Mouse (Mus musculus) E14TG2a.4 (cell line): ENCODE results near the gene 1700030J22Rik.

ENCODE experiments used
- CTCF ChIP-seq: conservative IDR thresholded peaks from 2 replicates; pipeline ENCODE4 v1.5.1; 2014; ENCODE audit warnings: low read length
- NANOG ChIP-seq: IDR thresholded peaks from 2 replicates; pipeline ENCODE4 v1.6.1; 2014; ENCODE audit warnings: borderline replicate concordance, low read length, mixed read lengths
- POU5F1 ChIP-seq: IDR thresholded peaks from 2 replicates; pipeline ENCODE4 v1.6.1; 2014; ENCODE audit warnings: low read length, borderline replicate concordance

GRCm38 (mm10) chr8:116978631-116979256 lies at the start of gene 1700030J22Rik:
- TF ChIP-seq CTCF (no peak), POU5F1 (no peak), NANOG (no peak)
